Mouse (Mus musculus): ENCODE data around the gene Srsf2. TPM values are rescaled to one million over a fixed set of nuclear protein-coding genes. Genes with fewer than 3 reads are reported as not detected.

The Srsf2 gene
- total RNA-seq (2023): 421 TPM

DNA sequence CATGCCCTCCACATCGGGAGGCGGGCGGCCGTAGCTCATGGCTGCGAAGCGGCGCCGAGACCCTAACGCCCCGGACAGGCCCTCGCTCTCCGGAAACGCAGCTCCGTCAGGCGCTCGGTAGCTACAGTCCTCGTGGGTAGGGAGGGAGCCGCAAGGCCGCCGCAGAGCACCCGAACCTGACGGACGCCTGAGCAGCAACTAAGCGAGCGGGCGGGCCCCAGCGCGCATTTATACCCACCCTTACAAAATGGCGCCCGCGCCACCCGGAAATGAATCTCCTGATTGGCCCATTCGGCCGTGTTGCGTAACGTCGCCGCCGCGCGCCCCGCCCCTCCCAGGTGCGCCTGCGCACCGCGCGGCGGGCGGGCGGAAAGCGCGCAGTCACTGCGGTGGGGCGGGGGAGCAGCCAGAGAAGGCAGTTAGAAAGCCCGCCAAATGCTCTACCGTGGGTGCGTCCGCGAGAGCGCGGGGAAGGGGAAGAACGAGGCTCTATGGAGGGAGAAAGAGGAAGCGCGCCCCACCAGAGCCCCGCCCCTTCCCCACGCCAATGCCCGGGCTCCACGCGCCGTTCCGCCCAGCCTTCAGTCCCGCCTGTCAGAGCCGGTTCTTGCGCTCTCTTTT lies at the start of gene Srsf2:
Gene Srsf2, minus strand, starts transcription at position 204 of the 621 bp plus-strand sequence.

GRCm38 (mm10) chr11:116852291-116852890 lies 503 bp downstream of the Srsf2 start, which contains the start of gene Mfsd11:
TSS of gene Mfsd11 (plus strand) at chr11:116852440.

DNA sequence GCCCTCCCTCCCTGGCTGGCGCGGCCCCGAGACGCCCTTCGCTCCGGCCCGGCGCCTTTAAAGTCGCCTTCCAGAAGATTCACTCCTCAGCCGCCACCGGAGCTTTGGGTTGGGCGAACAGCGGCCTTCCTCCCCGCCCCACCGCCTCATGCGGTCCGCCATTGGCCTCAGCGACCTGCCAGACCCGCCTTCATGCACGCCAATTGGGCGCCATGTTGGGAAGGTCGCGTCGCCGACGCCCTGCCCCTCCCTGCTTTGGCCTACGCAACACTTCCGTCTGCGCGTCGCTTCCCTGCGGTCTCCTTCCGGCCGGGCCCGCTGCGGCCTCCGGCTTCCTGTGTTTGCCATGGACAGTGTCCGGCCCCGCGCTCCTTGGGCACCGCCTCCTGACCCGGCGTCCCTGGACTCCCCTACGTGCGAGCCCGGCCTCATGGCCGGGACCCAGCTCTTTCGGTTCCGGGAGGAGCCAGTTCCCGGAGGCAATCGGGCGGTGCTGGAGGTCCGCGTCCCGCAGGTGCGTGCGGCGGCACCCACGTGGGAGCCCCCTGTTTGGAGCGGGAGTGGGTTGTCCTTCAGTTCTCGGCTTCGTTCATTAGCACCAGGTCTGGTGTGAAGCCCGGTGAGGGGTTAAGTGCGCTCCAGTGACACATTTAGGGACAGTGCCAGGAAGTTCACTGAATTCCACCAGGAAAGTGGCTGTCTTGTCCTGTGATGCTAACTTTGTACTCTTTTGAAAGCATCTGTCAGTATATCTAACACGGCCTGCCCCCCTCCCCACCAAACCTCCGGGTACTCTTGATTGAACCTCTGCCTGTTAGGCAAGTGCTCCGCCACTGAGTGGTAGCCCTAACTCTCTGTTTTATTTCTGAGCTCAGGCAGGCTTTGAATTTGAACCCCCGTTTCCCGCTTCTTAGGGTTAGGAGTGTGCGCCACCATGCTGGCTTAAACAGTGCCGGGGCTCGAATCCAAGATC lies 9.3 kb downstream of the Srsf2 start, which contains the start of the genes Mettl23 and Jmjd6:
Gene Mettl23, plus strand, starts transcription at position 18 of the 973 bp plus-strand sequence.
Gene Jmjd6, minus strand, starts transcription at position 189 of the 973 bp plus-strand sequence.

DNA sequence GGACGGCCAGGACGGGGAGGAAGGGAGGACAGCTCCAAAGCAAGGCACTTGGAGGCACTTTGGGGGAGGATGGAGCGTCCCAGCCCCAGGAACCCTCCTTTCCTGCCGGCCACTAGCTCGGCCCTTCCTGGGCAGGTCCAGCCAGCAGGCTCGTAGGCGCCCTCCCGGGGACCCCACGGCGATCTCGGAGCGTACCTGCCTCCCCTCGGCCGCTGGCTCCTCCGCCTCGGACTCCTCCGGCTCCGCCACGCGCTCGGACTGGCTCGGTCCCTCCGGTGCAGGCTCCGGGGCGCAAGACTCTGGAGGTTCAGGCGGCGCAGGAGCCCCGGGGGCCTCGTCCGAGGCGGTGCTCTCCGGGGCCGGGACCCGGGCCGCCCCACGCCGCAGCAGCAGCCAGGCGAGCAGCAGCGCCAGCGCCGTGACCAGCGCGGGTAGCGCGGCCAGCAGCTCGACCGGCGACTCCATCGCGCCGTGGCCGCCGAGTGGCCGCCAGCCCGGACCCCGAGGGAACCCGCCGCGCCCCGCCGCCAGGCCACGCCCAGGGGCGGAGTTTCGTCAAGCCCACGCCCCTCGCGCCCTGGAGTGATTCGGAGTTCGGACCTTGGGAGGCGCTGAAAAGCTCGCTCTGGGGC lies 25.2 kb downstream of the Srsf2 start, which contains the start of gene Mxra7:
Gene Mxra7, minus strand, starts transcription at position 513 of the 632 bp plus-strand sequence.

Other genes with a start within 250 kb of the Srsf2 start
- 15.6 TPM for gene Rhbdf2, start 226.1 kb downstream of the Srsf2 start, total RNA-seq (2023)
- gene Prcd, start 199.6 kb downstream of the Srsf2 start, total RNA-seq (2023): not detected
- not detected for gene Cygb, start 198.8 kb downstream of the Srsf2 start, total RNA-seq (2023)
- gene St6galnac1, start 77.6 kb downstream of the Srsf2 start, total RNA-seq (2023): not detected
- gene Mxra7, start 25.0 kb downstream of the Srsf2 start, total RNA-seq (2023): not detected
- gene Mettl23, start 9.8 kb downstream of the Srsf2 start, total RNA-seq (2023): 69.0 TPM
- 60.2 TPM for gene Jmjd6, start 9.6 kb downstream of the Srsf2 start, total RNA-seq (2023)
- gene Mfsd11, start 654 bp downstream of the Srsf2 start, total RNA-seq (2023): 11.1 TPM
- gene Mgat5b, start 65.8 kb upstream of the Srsf2 start, total RNA-seq (2023): not detected

Data from CD8-positive naive resting alpha-beta T cell, adult 57 days (primary cell).